Mouse (Mus musculus): Measurements from ENCODE around the gene Nxpe3. TPM values are rescaled to one million over a fixed set of nuclear protein-coding genes. Genes with fewer than 3 reads are reported as not detected.

Nxpe3 gene
- 0.65 and 0.85 TPM in 2 replicates for polyA plus RNA-seq (2015; fragmentation: Nextera tagmentation; extraction: Ambion mirVana)

GRCm38 (mm10) chr16:55894893-55895650, at the start of gene Nxpe3:
Gene Nxpe3 (minus strand): TSS chr16:55895285.
- Histone ChIP-seq H3K4me2 (ENCODE audit: low read depth, low read length) (peak within 1 kb of the TSS; percentile 82), H3K4me1 (ENCODE audit: control insufficient read depth, insufficient read depth, low read length) (peaks cover 20% of the 10 kb centered on the region), H3K9me3 (replicated peaks; ENCODE audit: control insufficient read depth, low read length) (no peaks in the 10 kb centered on the region), H3K9ac (ENCODE audit: low read length) (peak within 1 kb of the TSS; percentile 79), H3K27ac (ENCODE audit: low read length) (peak within 1 kb of the TSS; percentile 76), H3K4me3 (replicated peaks; ENCODE audit: low read length) (peak within 1 kb of the TSS; percentile 83), H3K27me3 (ENCODE audit: control insufficient read depth, insufficient read depth, low read length) (no peaks in the 10 kb centered on the region), H3K36me3 (ENCODE audit: control insufficient read depth, insufficient read depth, low read length) (no peaks in the 10 kb centered on the region)
- WGBS: under 1% methylated on average over 74 of the region's 74 CpGs
- peak; percentile 93 for ATAC-seq (ENCODE audit: insufficient read depth, low FRiP score)

- no peak for ATAC-seq (ENCODE audit: insufficient read depth, low FRiP score)
- no peaks in the 10 kb centered on the region for H3K36me3 ChIP-seq (ENCODE audit: control insufficient read depth, insufficient read depth, low read length)
- H3K9me3 ChIP-seq (replicated peaks; ENCODE audit: control insufficient read depth, low read length): no peaks in the 10 kb centered on the region
- H3K27me3 ChIP-seq (ENCODE audit: control insufficient read depth, insufficient read depth, low read length): no peaks in the 10 kb centered on the region
- no peak overlapping the region for H3K9ac ChIP-seq (ENCODE audit: low read length)
- WGBS: 84% methylated on average over 4 of the region's 4 CpGs
- no peak overlapping the region for H3K4me2 ChIP-seq (ENCODE audit: low read depth, low read length)
- no peak overlapping the region for H3K27ac ChIP-seq (ENCODE audit: low read length)
- H3K4me1 ChIP-seq (ENCODE audit: control insufficient read depth, insufficient read depth, low read length): no peaks in the 10 kb centered on the region
- H3K4me3 ChIP-seq (replicated peaks; ENCODE audit: low read length): no peak overlapping the region
Measured at GRCm38 (mm10) chr16:55940781-55941180, 45.7 kb upstream of the Nxpe3 start.

GRCm38 (mm10) chr16:55939703-55940102, 44.6 kb upstream of the Nxpe3 start:
- no peak for ATAC-seq (ENCODE audit: insufficient read depth, low FRiP score)
- Histone ChIP-seq H3K4me1 (ENCODE audit: control insufficient read depth, insufficient read depth, low read length) (no peaks in the 10 kb centered on the region), H3K27ac (ENCODE audit: low read length) (no peak overlapping the region)

GRCm38 (mm10) chr16:55938761-55939160, 43.7 kb upstream of the Nxpe3 start:
- Histone ChIP-seq H3K27me3 (ENCODE audit: control insufficient read depth, insufficient read depth, low read length) (no peaks in the 10 kb centered on the region), H3K4me1 (ENCODE audit: control insufficient read depth, insufficient read depth, low read length) (no peaks in the 10 kb centered on the region), H3K4me3 (replicated peaks; ENCODE audit: low read length) (no peak overlapping the region), H3K36me3 (ENCODE audit: control insufficient read depth, insufficient read depth, low read length) (no peaks in the 10 kb centered on the region), H3K9ac (ENCODE audit: low read length) (no peak overlapping the region), H3K27ac (ENCODE audit: low read length) (no peak overlapping the region), H3K4me2 (ENCODE audit: low read depth, low read length) (no peak overlapping the region), H3K9me3 (replicated peaks; ENCODE audit: control insufficient read depth, low read length) (no peaks in the 10 kb centered on the region)
- WGBS: 79% methylated on average over 4 of the region's 4 CpGs
- no peak for ATAC-seq (ENCODE audit: insufficient read depth, low FRiP score)

More at GRCm38 (mm10) chr16:55939703-55940102, 44.6 kb upstream of the Nxpe3 start:
- WGBS: 80% methylated on average over 6 of the region's 6 CpGs
- no peak overlapping the region for H3K4me2 ChIP-seq (ENCODE audit: low read depth, low read length)
- no peak overlapping the region for H3K4me3 ChIP-seq (replicated peaks; ENCODE audit: low read length)
- no peaks in the 10 kb centered on the region for H3K27me3 ChIP-seq (ENCODE audit: control insufficient read depth, insufficient read depth, low read length)
- no peaks in the 10 kb centered on the region for H3K36me3 ChIP-seq (ENCODE audit: control insufficient read depth, insufficient read depth, low read length)
- no peaks in the 10 kb centered on the region for H3K9me3 ChIP-seq (replicated peaks; ENCODE audit: control insufficient read depth, low read length)
- H3K9ac ChIP-seq (ENCODE audit: low read length): no peak overlapping the region

- no peaks in the 10 kb centered on the region for H3K36me3 ChIP-seq (ENCODE audit: control insufficient read depth, insufficient read depth, low read length)
- no peaks in the 10 kb centered on the region for H3K9me3 ChIP-seq (replicated peaks; ENCODE audit: control insufficient read depth, low read length)
- no peaks in the 10 kb centered on the region for H3K4me1 ChIP-seq (ENCODE audit: control insufficient read depth, insufficient read depth, low read length)
- H3K27ac ChIP-seq (ENCODE audit: low read length): peak within 1 kb of the TSS; percentile 46; the same call in 1 of the 2 replicates
- H3K27me3 ChIP-seq (ENCODE audit: control insufficient read depth, insufficient read depth, low read length): no peaks in the 10 kb centered on the region
- peak within 1 kb of the TSS; percentile 71 for H3K4me2 ChIP-seq (ENCODE audit: low read depth, low read length)
- peak; percentile 98 for ATAC-seq (ENCODE audit: insufficient read depth, low FRiP score)
- peak within 1 kb of the TSS; percentile 83 for H3K9ac ChIP-seq (ENCODE audit: low read length)
- peak within 1 kb of the TSS; percentile 90 for H3K4me3 ChIP-seq (replicated peaks; ENCODE audit: low read length)
- under 1% methylated on average over 24 of the region's 24 CpGs for WGBS
Measured at GRCm38 (mm10) chr16:55934453-55935037, 39.5 kb upstream of the Nxpe3 start, which contains the start of gene Cep97. Gene Cep97 (minus strand): TSS chr16:55934855.

GRCm38 (mm10) chr16:55933681-55934343, 38.7 kb upstream of the Nxpe3 start:
- Histone ChIP-seq H3K9me3 (replicated peaks; ENCODE audit: control insufficient read depth, low read length) (no peaks in the 10 kb centered on the region), H3K4me3 (replicated peaks; ENCODE audit: low read length) (peak overlapping the region; percentile 90), H3K27me3 (ENCODE audit: control insufficient read depth, insufficient read depth, low read length) (no peaks in the 10 kb centered on the region), H3K27ac (ENCODE audit: low read length) (peak overlapping the region; percentile 46; the same call in 1 of the 2 replicates), H3K4me2 (ENCODE audit: low read depth, low read length) (peak overlapping the region; percentile 71), H3K9ac (ENCODE audit: low read length) (peak overlapping the region; percentile 83), H3K36me3 (ENCODE audit: control insufficient read depth, insufficient read depth, low read length) (no peaks in the 10 kb centered on the region), H3K4me1 (ENCODE audit: control insufficient read depth, insufficient read depth, low read length) (no peaks in the 10 kb centered on the region)
- WGBS: under 1% methylated on average over 32 of the region's 32 CpGs
- peak; percentile 17 for ATAC-seq (ENCODE audit: insufficient read depth, low FRiP score)

GRCm38 (mm10) chr16:55924010-55924409, 28.9 kb upstream of the Nxpe3 start:
- ATAC-seq (ENCODE audit: insufficient read depth, low FRiP score): no peak
- Histone ChIP-seq H3K36me3 (ENCODE audit: control insufficient read depth, insufficient read depth, low read length) (0 out of 2 replicates have a peak, but pooled peaks cover 1% of the 10 kb centered on the region), H3K4me2 (ENCODE audit: low read depth, low read length) (no peak overlapping the region), H3K4me1 (ENCODE audit: control insufficient read depth, insufficient read depth, low read length) (no peaks in the 10 kb centered on the region), H3K9ac (ENCODE audit: low read length) (no peak overlapping the region), H3K4me3 (replicated peaks; ENCODE audit: low read length) (no peak overlapping the region), H3K27ac (ENCODE audit: low read length) (no peak overlapping the region), H3K9me3 (replicated peaks; ENCODE audit: control insufficient read depth, low read length) (no peaks in the 10 kb centered on the region), H3K27me3 (ENCODE audit: control insufficient read depth, insufficient read depth, low read length) (no peaks in the 10 kb centered on the region)
- 86% methylated on average over 4 of the region's 4 CpGs for WGBS

GRCm38 (mm10) chr16:55922079-55922478, 27.0 kb upstream of the Nxpe3 start:
- Histone ChIP-seq H3K4me1 (ENCODE audit: control insufficient read depth, insufficient read depth, low read length) (no peaks in the 10 kb centered on the region), H3K36me3 (ENCODE audit: control insufficient read depth, insufficient read depth, low read length) (0 out of 2 replicates have a peak, but pooled peaks cover 3% of the 10 kb centered on the region), H3K9me3 (replicated peaks; ENCODE audit: control insufficient read depth, low read length) (no peaks in the 10 kb centered on the region), H3K27ac (ENCODE audit: low read length) (no peak overlapping the region), H3K9ac (ENCODE audit: low read length) (no peak overlapping the region), H3K4me3 (replicated peaks; ENCODE audit: low read length) (no peak overlapping the region), H3K4me2 (ENCODE audit: low read depth, low read length) (no peak overlapping the region), H3K27me3 (ENCODE audit: control insufficient read depth, insufficient read depth, low read length) (no peaks in the 10 kb centered on the region)
- ATAC-seq (ENCODE audit: insufficient read depth, low FRiP score): no peak
- WGBS: 88% methylated on average over 10 of the region's 10 CpGs

- no peak overlapping the region for H3K9ac ChIP-seq (ENCODE audit: low read length)
- no peaks in the 10 kb centered on the region for H3K9me3 ChIP-seq (replicated peaks; ENCODE audit: control insufficient read depth, low read length)
- no peaks in the 10 kb centered on the region for H3K4me1 ChIP-seq (ENCODE audit: control insufficient read depth, insufficient read depth, low read length)
- H3K4me3 ChIP-seq (replicated peaks; ENCODE audit: low read length): no peak overlapping the region
- H3K27ac ChIP-seq (ENCODE audit: low read length): no peak overlapping the region
- 0 out of 2 replicates have a peak, but pooled peaks cover 3% of the 10 kb centered on the region for H3K36me3 ChIP-seq (ENCODE audit: control insufficient read depth, insufficient read depth, low read length)
- no peaks in the 10 kb centered on the region for H3K27me3 ChIP-seq (ENCODE audit: control insufficient read depth, insufficient read depth, low read length)
- 96% methylated on average over 7 of the region's 7 CpGs for WGBS
- ATAC-seq (ENCODE audit: insufficient read depth, low FRiP score): no peak
- H3K4me2 ChIP-seq (ENCODE audit: low read depth, low read length): no peak overlapping the region
Measured at GRCm38 (mm10) chr16:55914716-55915115, 19.6 kb upstream of the Nxpe3 start.

All from stomach, embryonic 16.5 days (tissue).